Mouse (Mus musculus) lung, postnatal 0 days (tissue): Measurements from ENCODE around the gene Phf12. TPM values are rescaled to one million over a fixed set of nuclear protein-coding genes. Genes with fewer than 3 reads are reported as not detected.

ENCODE experiments used
- ATAC-seq: fragments of 200-750 bp; cut with Nextera tagmentation; 2 replicates; pipeline ENCODE4 v1.8.0; 2017; ENCODE audit warnings: moderate library complexity
- DNase-seq: peaks from one replicate; pipeline ENCODE4 v3.0.0-alpha.2; 2016; ENCODE audit warnings: low spot score
- H3K27ac ChIP-seq: fragments of 300-500 bp; sonication (generic); 2 replicates; pipeline ENCODE4 v1.5.1; 2014; ENCODE audit warnings: antibody characterized with exemption, mild to moderate bottlenecking, low read length, mixed read lengths
- H3K27me3 ChIP-seq: fragments of 300-500 bp; sonication (generic); replicated peaks from 2 replicates; pipeline ENCODE4 v1.6.1; 2014; ENCODE audit warnings: low read length, mixed read lengths; ENCODE audit not compliant: insufficient read depth
- H3K36me3 ChIP-seq: fragments of 300-500 bp; sonication (generic); 2 replicates; pipeline ENCODE4 v1.6.1; 2014; ENCODE audit warnings: low read length, mixed read lengths; ENCODE audit not compliant: insufficient read depth
- H3K4me1 ChIP-seq: fragments of 300-500 bp; sonication (generic); 2 replicates; pipeline ENCODE4 v1.6.1; 2014; ENCODE audit warnings: antibody characterized with exemption, low read depth, low read length, mixed read lengths; ENCODE audit not compliant: insufficient read depth
- H3K4me2 ChIP-seq: fragments of 300-500 bp; sonication (generic); replicated peaks from 2 replicates; pipeline ENCODE4 v1.6.1; 2014; ENCODE audit warnings: low read depth, mild to moderate bottlenecking, low read length, moderate library complexity, mixed read lengths
- H3K4me3 ChIP-seq: fragments of 300-500 bp; sonication (generic); 2 replicates; pipeline ENCODE4 v1.5.1; 2014; ENCODE audit warnings: low read depth, low read length
- H3K9ac ChIP-seq: fragments of 300-500 bp; sonication (generic); replicated peaks from 2 replicates; pipeline ENCODE4 v1.6.1; 2014; ENCODE audit warnings: low read depth, mild to moderate bottlenecking
- H3K9me3 ChIP-seq: fragments of 300-500 bp; sonication (generic); 2 replicates; pipeline ENCODE4 v1.6.1; 2016; ENCODE audit warnings: low read length, mixed read lengths
- CTCF ChIP-seq: IDR thresholded peaks from 2 replicates; pipeline ENCODE4 v1.5.1; 2016; ENCODE audit warnings: antibody characterized with exemption, mild to moderate bottlenecking
- EP300 ChIP-seq: IDR thresholded peaks from 2 replicates; pipeline ENCODE4 v1.6.1; 2016; ENCODE audit warnings: antibody characterized with exemption, mild to moderate bottlenecking, control low read depth
- WGBS: fragments of 180-500 bp; shearing (Covaris S2); extraction: QIAGEN DNeasy Blood & Tissue Kit; methylation state at CpG from one replicate; pipeline ENCODE4 v1.1.7; 2014; 5-methylcytosine and 5-hydroxymethylcytosine counted together
- polyA plus RNA-seq: library from polyadenylated mRNA; unstranded; fragments of >200 nt; fragmentation: Nextera tagmentation; extraction: Ambion mirVana; gene quantifications from 2 replicates; pipeline ENCODE4 v1.2.1, GENCODE M21; 2015

The Phf12 gene
- polyA plus RNA-seq, 1 experiment from 2014 or later, result 7.7 TPM

DNA sequence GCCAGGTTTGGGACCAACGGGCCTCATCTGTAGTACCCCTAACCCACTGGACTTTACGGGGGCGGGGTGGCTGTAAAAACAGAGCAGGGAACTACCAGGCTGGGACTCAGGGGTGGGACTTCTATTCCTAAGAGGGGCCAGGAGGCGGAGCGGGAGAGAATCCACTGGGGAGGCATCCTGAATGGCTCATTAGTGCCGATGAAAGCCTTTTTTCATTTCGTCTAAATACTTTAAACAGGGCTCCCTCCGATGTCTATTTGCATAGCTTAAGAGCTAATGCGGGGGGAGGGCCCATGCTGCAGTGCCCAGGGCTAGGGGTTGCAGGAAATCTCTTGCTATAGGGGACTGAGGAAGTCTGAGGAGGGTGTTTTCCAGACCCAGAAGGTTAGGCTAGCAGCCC lies 34.7 kb upstream of the Phf12 start:
- no peaks in the 10 kb centered on the region for H3K9me3 ChIP-seq
- WGBS, result 8% methylated on average over 9 of the region's 9 CpGs
- H3K4me1 ChIP-seq, result no peaks in the 10 kb centered on the region
- H3K4me3 ChIP-seq, result no peak overlapping the region
- no peak for ATAC-seq
- H3K36me3 ChIP-seq, result no peaks in the 10 kb centered on the region
- H3K4me2 ChIP-seq, result no peak overlapping the region
- no peak overlapping the region for H3K27ac ChIP-seq
- H3K27me3 ChIP-seq, result no peaks in the 10 kb centered on the region
- no peak overlapping the region for H3K9ac ChIP-seq
- no peak for TF ChIP-seq CTCF
- no peak for TF ChIP-seq EP300
- no peak for DNase-seq

- no peak for ATAC-seq
- Histone ChIP-seq H3K4me2 (no peak overlapping the region), H3K27ac (no peak overlapping the region), H3K9me3 (no peaks in the 10 kb centered on the region), H3K27me3 (no peaks in the 10 kb centered on the region), H3K9ac (no peak overlapping the region), H3K36me3 (no peaks in the 10 kb centered on the region), H3K4me3 (no peak overlapping the region), H3K4me1 (no peaks in the 10 kb centered on the region)
- DNase-seq, result no peak
- TF ChIP-seq CTCF (no peak), EP300 (no peak)
- WGBS, result 15% methylated on average over 12 of the region's 12 CpGs
Measured at GRCm38 (mm10) chr11:77950125-77950685, 32.3 kb upstream of the Phf12 start.

DNA sequence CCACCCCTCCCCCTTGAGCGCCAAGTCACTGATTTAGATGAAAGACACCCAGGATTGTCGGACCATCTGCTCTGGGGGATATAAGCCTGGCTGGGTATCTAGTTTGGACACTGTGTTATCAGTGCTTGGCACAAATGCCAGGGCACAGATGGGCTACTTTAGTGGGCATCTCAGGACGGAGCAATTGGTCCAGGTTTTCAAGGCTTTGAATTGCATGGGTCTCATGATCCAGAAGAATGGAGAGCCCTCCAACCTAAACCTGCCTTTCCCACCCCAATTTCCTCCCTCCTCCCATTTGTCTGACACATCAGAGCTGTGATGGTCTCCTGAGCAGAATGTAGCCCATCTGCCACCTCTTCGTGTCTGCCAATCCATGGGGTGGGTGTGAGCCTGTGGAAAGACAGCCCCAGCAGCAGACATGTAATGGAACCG lies 31.7 kb upstream of the Phf12 start:
- no peaks in the 10 kb centered on the region for H3K4me1 ChIP-seq
- H3K27ac ChIP-seq, result no peak overlapping the region
- no peak overlapping the region for H3K9ac ChIP-seq
- WGBS, result 56% methylated on average over 5 of the region's 5 CpGs
- DNase-seq (no peak), ATAC-seq (no peak)
- H3K36me3 ChIP-seq, result no peaks in the 10 kb centered on the region
- no peaks in the 10 kb centered on the region for H3K9me3 ChIP-seq
- no peak for TF ChIP-seq EP300
- no peak for TF ChIP-seq CTCF
- no peaks in the 10 kb centered on the region for H3K27me3 ChIP-seq
- no peak overlapping the region for H3K4me3 ChIP-seq
- no peak overlapping the region for H3K4me2 ChIP-seq

DNA sequence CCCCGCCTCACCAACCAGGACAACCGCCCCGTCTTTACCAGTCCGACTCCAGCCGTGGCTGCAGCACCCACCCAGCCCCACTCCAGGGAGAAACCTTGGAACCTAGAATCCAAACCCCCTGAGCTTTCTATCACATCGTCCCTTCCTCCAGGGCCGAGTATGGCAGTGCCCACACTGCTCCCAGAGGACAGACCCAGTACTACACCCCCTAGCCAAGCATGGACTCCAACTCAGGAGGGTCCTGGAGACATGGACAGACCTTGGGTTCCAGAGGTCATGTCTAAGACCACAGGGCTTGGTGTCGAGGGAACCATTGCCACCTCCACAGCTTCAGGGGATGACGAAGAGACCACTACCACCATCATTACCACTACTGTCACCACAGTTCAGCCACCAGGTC lies 28.9 kb upstream of the Phf12 start:
- 31% methylated on average over 9 of the region's 9 CpGs for WGBS
- no peaks in the 10 kb centered on the region for H3K27me3 ChIP-seq
- no peak for ATAC-seq

GRCm38 (mm10) chr11:77956428-77956827 lies 26.1 kb upstream of the Phf12 start:
- 72% methylated on average over 3 of the region's 3 CpGs for WGBS
- H3K27ac ChIP-seq, result no peak overlapping the region
- no peak for DNase-seq
- no peak overlapping the region for H3K9ac ChIP-seq
- no peak overlapping the region for H3K4me2 ChIP-seq
- H3K4me3 ChIP-seq, result no peak overlapping the region
- H3K9me3 ChIP-seq, result no peaks in the 10 kb centered on the region
- H3K36me3 ChIP-seq, result no peaks in the 10 kb centered on the region
- no peaks in the 10 kb centered on the region for H3K4me1 ChIP-seq
- TF ChIP-seq CTCF, result no peak
- TF ChIP-seq EP300, result no peak
- no peak for ATAC-seq
- H3K27me3 ChIP-seq, result no peaks in the 10 kb centered on the region

More for the DNA sequence above, 28.9 kb upstream of the Phf12 start:
- no peak overlapping the region for H3K9ac ChIP-seq
- no peak overlapping the region for H3K4me2 ChIP-seq
- H3K27ac ChIP-seq, result no peak overlapping the region
- TF ChIP-seq CTCF (peak; percentile 83), EP300 (no peak)
- DNase-seq, result peak; percentile 25
- no peaks in the 10 kb centered on the region for H3K36me3 ChIP-seq
- H3K4me1 ChIP-seq, result no peaks in the 10 kb centered on the region
- no peaks in the 10 kb centered on the region for H3K9me3 ChIP-seq
- no peak overlapping the region for H3K4me3 ChIP-seq

DNA sequence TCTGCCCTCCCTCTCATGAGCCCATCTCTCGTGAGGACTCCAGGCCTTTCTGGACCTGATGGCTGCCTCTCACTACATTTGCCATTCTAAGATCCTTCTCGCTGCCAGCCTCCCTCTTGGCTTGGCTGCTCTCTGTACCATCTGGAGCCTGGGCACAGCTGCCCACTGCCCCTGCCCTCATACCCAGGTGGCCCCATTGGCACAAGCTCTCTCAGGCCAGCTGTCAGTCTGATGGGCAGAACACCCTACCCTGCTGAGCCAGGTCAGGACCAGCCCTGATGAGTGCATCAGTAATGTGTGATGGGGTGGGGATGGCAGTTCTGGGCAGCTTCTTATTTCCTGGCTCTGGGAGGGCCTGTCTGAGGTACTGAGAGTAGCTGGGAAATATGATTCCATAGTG lies 24.3 kb upstream of the Phf12 start:
- Histone ChIP-seq H3K27me3 (no peaks in the 10 kb centered on the region), H3K4me2 (no peak overlapping the region), H3K9ac (no peak overlapping the region), H3K4me3 (no peak overlapping the region), H3K4me1 (no peaks in the 10 kb centered on the region), H3K27ac (no peak overlapping the region), H3K9me3 (no peaks in the 10 kb centered on the region), H3K36me3 (no peaks in the 10 kb centered on the region)
- no peak for ATAC-seq
- no peak for DNase-seq
- no peak for TF ChIP-seq EP300
- no peak for TF ChIP-seq CTCF
- WGBS, result 73% methylated on average over 2 of the region's 2 CpGs

GRCm38 (mm10) chr11:77958932-77959331 lies 23.6 kb upstream of the Phf12 start:
- no peak overlapping the region for H3K4me3 ChIP-seq
- H3K27me3 ChIP-seq, result no peaks in the 10 kb centered on the region
- H3K4me1 ChIP-seq, result no peaks in the 10 kb centered on the region
- H3K27ac ChIP-seq, result no peak overlapping the region
- TF ChIP-seq EP300 (no peak), CTCF (no peak)
- DNase-seq (no peak), ATAC-seq (no peak)
- H3K4me2 ChIP-seq, result no peak overlapping the region
- H3K9me3 ChIP-seq, result no peaks in the 10 kb centered on the region
- H3K36me3 ChIP-seq, result no peaks in the 10 kb centered on the region
- 42% methylated on average over 9 of the region's 9 CpGs for WGBS
- no peak overlapping the region for H3K9ac ChIP-seq
